Mouse (Mus musculus) thymus, postnatal 36 days (tissue): ENCODE results near the gene Odf2l.

Experiments used
- DNase-seq, 2 experiments: peaks; one replicate each; pipeline ENCODE4 v3.0.0; 2022; ENCODE audit warnings: mixed read lengths in 2 of 2

Odf2l gene

GRCm38 (mm10) chr3:145142925-145143324 is 24.5 kb downstream of the Odf2l start:
- DNase-seq, result no peak

- no peak for DNase-seq
Observed at GRCm38 (mm10) chr3:145143856-145144255, 25.5 kb downstream of the Odf2l start.

GRCm38 (mm10) chr3:145146871-145147270 is 28.5 kb downstream of the Odf2l start:
- DNase-seq, result no peak

- DNase-seq, result no peak
Observed at GRCm38 (mm10) chr3:145147483-145147882, 29.1 kb downstream of the Odf2l start.

DNA sequence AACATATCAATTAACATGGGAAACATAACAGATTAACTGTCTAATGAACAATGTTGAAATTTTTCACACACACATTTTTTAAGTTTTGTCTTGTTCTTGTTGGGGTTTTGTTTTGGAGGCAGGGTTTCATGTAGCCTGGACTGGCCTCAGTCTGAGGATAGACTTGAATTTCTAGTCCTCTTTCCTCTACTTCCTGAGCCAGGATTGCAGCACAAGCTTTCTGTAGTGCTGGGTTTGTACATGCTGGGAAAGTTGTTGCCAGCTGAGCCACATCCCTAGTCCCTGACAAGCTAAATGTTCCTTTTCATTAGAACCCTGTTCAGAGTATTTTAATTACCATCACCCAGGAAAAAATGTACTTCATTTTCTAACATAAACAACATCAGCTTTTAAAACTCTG is 29.6 kb downstream of the Odf2l start:
- DNase-seq, result no peak

DNA sequence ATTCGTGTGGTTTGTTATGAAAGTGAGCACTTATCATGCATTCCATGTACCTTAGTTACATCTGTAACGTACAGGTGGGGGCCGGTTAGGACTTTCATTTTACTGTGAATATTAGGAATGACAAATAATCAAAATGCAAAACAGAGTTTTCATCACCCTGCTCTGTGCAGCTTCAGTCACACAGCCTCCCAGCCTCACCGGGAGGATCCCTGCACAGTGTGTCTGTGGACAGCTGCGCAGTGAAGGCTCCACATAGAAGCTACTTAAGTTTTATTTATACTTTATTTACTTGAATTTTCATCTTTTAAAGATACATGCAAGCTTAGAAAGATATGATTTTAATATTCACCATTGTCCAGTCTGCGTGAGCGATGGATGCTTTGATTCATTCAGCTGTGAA is 32.7 kb downstream of the Odf2l start:
- no peak for DNase-seq

DNA sequence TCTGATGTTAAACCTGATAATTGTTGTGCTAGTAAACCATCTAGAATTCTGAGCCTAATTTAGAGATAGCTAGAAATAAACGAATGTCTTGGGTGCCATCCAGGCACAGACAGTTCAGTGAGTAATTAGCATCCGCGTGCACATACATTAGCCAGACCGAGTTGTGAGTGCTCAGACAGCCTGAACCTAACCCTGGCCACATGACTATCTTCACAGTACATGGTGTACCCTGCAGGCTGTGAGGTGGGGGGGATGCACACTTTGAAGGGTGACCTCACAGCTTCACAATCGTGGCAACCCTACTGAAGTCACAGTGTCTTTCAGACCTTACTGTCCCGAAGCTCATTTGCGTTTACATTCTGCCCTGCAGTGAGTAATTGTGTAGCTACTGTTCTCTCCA is 33.5 kb downstream of the Odf2l start:
- no peak for DNase-seq

GRCm38 (mm10) chr3:145156883-145157282 is 38.5 kb downstream of the Odf2l start:
- no peak for DNase-seq

- DNase-seq, result no peak
Observed at GRCm38 (mm10) chr3:145158441-145158840, 40.1 kb downstream of the Odf2l start.

- no peak for DNase-seq
Observed at GRCm38 (mm10) chr3:145166741-145167140, 48.4 kb downstream of the Odf2l start.

- DNase-seq, result no peak
Observed at GRCm38 (mm10) chr3:145167766-145168165, 49.4 kb downstream of the Odf2l start.

DNA sequence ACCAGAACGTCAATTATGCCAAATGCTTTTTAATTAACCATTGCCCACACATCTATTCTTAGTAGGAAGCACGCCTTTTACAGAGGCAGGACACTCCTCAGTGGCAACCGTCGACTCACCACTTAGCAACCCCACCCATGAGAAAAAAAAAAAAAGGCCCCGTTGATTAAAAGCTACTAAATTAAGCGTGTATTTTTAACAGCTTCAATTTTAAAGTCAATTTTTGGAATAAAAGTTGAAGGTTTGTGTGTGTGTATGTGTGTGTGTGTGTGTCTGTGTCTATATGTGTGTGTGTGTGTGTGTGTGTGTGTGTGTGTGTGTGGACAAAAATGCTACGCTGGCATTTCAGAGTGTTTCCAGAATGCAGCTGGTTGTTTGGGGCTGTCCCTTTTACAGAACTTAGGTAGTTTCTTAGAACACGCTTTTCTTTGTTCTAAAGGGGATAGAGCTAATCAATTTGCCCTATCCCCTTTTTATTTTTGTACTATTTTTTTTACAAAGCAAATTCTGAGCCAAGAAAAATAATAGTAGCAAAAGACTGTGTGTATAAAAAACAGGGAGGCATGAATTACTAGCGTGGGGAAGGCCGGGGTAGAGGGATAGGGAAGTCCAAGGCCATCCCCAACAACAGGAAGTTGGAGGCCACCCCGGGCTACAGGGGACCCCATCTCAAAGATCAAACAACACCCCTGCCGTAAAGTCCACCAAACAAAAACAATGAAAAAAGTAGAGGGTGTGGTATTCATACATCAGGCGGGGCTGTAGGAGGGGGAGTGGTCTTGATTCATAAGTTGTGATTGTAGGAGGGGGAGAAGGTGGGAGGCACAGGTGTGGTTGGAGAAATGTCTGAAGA is 50.7 kb downstream of the Odf2l start:
- no peak for DNase-seq

DNA sequence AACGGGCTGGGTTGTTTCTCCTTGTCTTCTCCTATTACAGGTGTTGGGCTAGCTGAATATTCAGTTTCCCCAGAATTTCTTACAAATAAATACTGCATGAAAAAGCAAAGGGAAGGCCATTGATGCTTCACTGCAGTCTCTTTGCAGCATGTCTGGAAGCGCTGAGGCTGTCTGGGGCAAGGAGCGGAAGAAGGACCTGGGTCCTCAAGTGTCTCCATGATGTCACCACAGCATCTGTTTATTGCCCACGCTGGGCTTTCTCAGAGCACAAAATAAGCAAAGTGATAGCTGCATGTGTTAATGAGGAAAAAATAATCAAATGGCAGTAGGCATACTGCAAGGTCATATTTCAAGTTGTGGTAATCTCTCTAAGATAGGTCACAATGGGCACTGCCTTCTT is 51.6 kb downstream of the Odf2l start:
- DNase-seq, result no peak

GRCm38 (mm10) chr3:145170604-145171389 is 52.4 kb downstream of the Odf2l start:
- no peak for DNase-seq

DNA sequence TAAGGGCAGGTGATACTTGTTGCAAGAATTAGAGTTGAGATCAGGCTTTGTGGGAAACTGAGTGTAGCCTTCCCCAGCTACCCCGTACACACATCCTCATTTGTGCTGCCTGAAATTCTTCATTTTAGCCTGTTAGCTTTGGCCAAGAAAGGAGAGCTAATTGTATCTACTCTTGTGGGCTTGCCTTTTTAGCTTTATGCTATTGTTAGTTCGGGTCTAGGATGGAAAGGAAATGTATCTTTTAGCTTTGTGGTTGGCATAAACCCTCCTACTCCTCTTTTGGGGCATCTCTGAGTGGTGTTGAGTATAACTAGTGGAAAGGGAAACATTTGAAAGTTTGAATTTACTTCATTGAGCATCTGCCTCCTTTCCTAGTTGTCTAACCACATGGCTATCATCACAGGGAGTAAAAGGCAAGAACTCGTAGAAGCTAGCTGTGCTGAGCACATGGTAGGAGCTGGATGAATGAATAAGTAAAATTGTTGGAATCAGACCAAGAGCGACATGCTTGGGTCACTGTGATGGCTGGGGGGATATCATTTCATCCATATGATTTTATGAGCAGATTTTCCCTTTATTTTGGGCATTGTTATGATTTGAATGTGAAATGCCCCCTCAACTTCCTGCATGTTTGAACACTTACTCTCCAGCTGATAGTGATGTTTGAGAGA is 53.1 kb downstream of the Odf2l start:
- no peak for DNase-seq

GRCm38 (mm10) chr3:145184645-145185044 is 66.3 kb downstream of the Odf2l start:
- DNase-seq, result no peak

DNA sequence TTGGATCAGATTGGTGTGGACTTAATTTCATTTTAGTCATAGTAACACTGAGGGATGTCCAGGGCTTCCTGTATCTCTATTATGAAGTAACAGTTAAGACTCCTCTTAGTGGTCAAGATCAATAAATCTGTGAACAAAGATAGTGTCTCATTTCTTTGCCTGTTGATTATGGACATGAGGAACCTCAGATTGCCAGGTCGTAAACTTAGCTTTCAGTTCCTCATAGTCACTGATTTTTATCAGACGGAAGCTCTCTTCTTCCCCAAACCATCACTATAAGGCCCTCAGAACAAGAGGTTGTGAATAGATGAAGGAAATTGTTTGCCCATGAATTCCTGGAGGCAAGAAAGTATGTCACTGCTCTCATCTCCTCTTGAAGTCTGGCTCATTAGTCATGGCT is 73.6 kb downstream of the Odf2l start:
- no peak for DNase-seq

DNA sequence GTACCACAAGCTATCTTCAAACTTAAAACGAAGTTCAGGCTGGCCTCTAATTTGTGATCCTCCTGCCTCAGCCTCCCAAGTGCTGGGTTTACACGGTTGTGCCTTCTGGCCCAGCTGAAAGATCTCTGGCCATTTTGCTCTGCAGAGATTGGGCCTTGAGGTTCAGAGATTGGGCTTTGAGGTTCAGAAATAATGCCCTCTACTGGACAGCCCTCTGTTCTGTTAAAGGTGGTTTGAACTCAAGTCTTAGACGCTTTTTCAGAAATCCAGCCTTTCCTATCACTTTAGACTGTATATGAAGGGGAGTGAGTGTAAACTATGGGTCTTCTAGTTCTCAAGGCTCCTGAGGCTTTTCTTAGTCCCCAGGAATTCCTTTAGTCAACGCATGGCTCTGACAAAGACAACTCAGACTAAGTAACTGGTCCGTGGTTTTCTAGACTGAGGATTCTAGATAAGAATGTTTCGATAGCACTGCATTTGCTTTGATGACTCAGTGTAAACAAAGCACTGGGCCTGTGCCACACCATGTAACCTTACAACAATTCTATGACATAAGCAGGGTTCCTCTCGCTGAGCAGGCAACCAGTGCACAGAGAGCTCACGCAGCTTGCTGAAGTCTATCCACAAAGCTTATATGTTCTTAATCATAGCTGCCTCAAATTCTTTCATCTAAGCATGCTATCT is 77.0 kb downstream of the Odf2l start:
- DNase-seq, result no peak

GRCm38 (mm10) chr3:145198050-145198449 is 79.7 kb downstream of the Odf2l start:
- no peak for DNase-seq
